Comparison of ENCODE assay signal across 26 mouse cellular contexts in genomic region chr8:88511061-88511460, GRCm38 (mm10).
"Had no signal": no experiment of that assay in that cellular context is flagged by ENCODE, and none has a peak within 500 bp of the region (broad histone marks: within the 10 kb centered on the region; RNA-seq: fewer than 3 reads in every experiment).

No protein-coding gene starts in this region.

- ATAC-seq: hindbrain, postnatal 0 days; intestine, embryonic 16.5 days; liver, embryonic 12.5 days had no signal

- H3K36me3 ChIP-seq: heart, embryonic 13.5 days; heart, embryonic 15.5 days; hindbrain, embryonic 12.5 days; hindbrain, embryonic 15.5 days; kidney, embryonic 15.5 days; limb, embryonic 13.5 days; limb, embryonic 15.5 days; liver, embryonic 12.5 days had no signal

- H3K9ac ChIP-seq: heart, embryonic 13.5 days; heart, embryonic 15.5 days; hindbrain, embryonic 12.5 days; hindbrain, embryonic 15.5 days; kidney, embryonic 15.5 days; limb, embryonic 13.5 days; limb, embryonic 15.5 days; liver, embryonic 12.5 days; liver, embryonic 14.5 days had no signal

- H3K27me3 ChIP-seq: hindbrain, embryonic 15.5 days had no signal

- H3K4me3 ChIP-seq: heart, adult 2 months; heart, embryonic 13.5 days; heart, embryonic 15.5 days; hindbrain, embryonic 12.5 days; hindbrain, embryonic 15.5 days; kidney, embryonic 15.5 days; limb, embryonic 13.5 days; limb, embryonic 15.5 days; liver, embryonic 12.5 days had no signal

- H3K27ac ChIP-seq: heart, adult 2 months; heart, embryonic 13.5 days; heart, embryonic 15.5 days; hindbrain, embryonic 15.5 days; kidney, embryonic 15.5 days; kidney, postnatal 0 days; limb, embryonic 13.5 days; limb, embryonic 15.5 days; liver, embryonic 12.5 days; liver, embryonic 14.5 days had no signal

- DNase-seq: gastrocnemius, postnatal 14 days; gastrocnemius, postnatal 36 days; heart, adult 11 months; heart, adult 2 months; heart, postnatal 14 days; heart, postnatal 36 days; kidney, adult 11 months; kidney, adult 2 months; kidney, adult 9 months; kidney, postnatal 14 days; kidney, postnatal 36 days; layer of hippocampus, adult 9-11 months; layer of hippocampus, postnatal 36 days had no signal

- H3K4me1 ChIP-seq: heart, embryonic 15.5 days; limb, embryonic 15.5 days; liver, embryonic 12.5 days had no signal

- H3K9me3 ChIP-seq: heart, embryonic 15.5 days; hindbrain, embryonic 12.5 days; hindbrain, embryonic 15.5 days; kidney, embryonic 15.5 days; limb, embryonic 15.5 days; liver, embryonic 12.5 days had no signal

- H3K4me2 ChIP-seq: heart, embryonic 11.5 days; heart, embryonic 13.5 days; heart, embryonic 15.5 days; hindbrain, embryonic 12.5 days; hindbrain, embryonic 15.5 days; kidney, embryonic 15.5 days; limb, embryonic 13.5 days; limb, embryonic 15.5 days; liver, embryonic 12.5 days had no signal
